Mouse (Mus musculus) CH12.LX (cell line): ENCODE data around the gene Sf3b6. TPM values are rescaled to one million over a fixed set of nuclear protein-coding genes. Genes with fewer than 3 reads are reported as not detected.

Source experiments
- DNase-seq: peaks from one replicate; pipeline ENCODE4 v3.0.0-alpha.2; 2013; ENCODE audit errors: extremely low read depth
- H3K27ac ChIP-seq: 2 replicates; pipeline ENCODE4 v1.5.1; 2012; ENCODE audit warnings: low read depth, mild to moderate bottlenecking, control low read depth, moderate library complexity; ENCODE audit not compliant: insufficient read depth
- H3K27me3 ChIP-seq: replicated peaks from 2 replicates; pipeline ENCODE3; 2012; ENCODE audit warnings: inconsistent platforms
- H3K36me3 ChIP-seq, 2 experiments: replicated peaks in 1 of 2; 2 replicates each; pipeline versions ENCODE3 to v1.6.1; 2012; ENCODE audit warnings: inconsistent platforms in 1 of 2, low read length in 1 of 2, mild to moderate bottlenecking in 1 of 2, mixed read lengths in 1 of 2, moderate library complexity in 1 of 2; ENCODE audit not compliant: control insufficient read depth in 1 of 2, insufficient read depth in 1 of 2
- H3K4me1 ChIP-seq, 2 experiments: 2 replicates each; pipeline ENCODE4 v1.6.1; 2012; ENCODE audit warnings: inconsistent platforms in 1 of 2, moderate library complexity in 1 of 2; ENCODE audit not compliant: insufficient read depth in 2 of 2, control insufficient read depth in 1 of 2
- H3K4me2 ChIP-seq: 2 replicates; pipeline ENCODE4 v1.6.1; 2012; ENCODE audit warnings: low read depth, mild to moderate bottlenecking, control low read depth; ENCODE audit not compliant: poor library complexity, insufficient read depth, severe bottlenecking
- H3K4me3 ChIP-seq, 3 experiments: fragments of 150-350 bp in 1 of 3; sonication (generic) in 1 of 3; replicated peaks in 1 of 3; 2 replicates each; pipeline versions ENCODE3 to v1.5.1; 2011 to 2012; ENCODE audit warnings: low read depth in 2 of 3, low read length in 2 of 3, mild to moderate bottlenecking in 2 of 3, moderate library complexity in 2 of 3, control low read depth in 1 of 3, improper control_type of control experiment in 1 of 3, inconsistent platforms in 1 of 3, mixed read lengths in 1 of 3; ENCODE audit not compliant: poor library complexity in 1 of 3
- H3K79me2 ChIP-seq: replicated peaks from 2 replicates; pipeline ENCODE4 v1.6.1; 2012; ENCODE audit warnings: mild to moderate bottlenecking, moderate library complexity; ENCODE audit not compliant: control insufficient read depth, poor library complexity, insufficient read depth, severe bottlenecking; ENCODE audit errors: extremely low read depth
- H3K9ac ChIP-seq: 2 replicates; pipeline ENCODE4 v1.6.1; 2012; ENCODE audit warnings: low read depth, mild to moderate bottlenecking, control low read depth, moderate library complexity; ENCODE audit not compliant: insufficient read depth
- H3K9me3 ChIP-seq: replicated peaks from 2 replicates; pipeline ENCODE3; 2012; ENCODE audit warnings: low read length, inconsistent platforms, mixed read lengths
- BHLHE40 ChIP-seq: IDR thresholded peaks from 2 replicates; pipeline ENCODE4 v1.6.1; 2011; ENCODE audit warnings: mild to moderate bottlenecking, low read depth, low read length, improper control_type of control experiment
- CHD1 ChIP-seq: IDR thresholded peaks from 2 replicates; pipeline ENCODE4 v1.6.1; 2012; ENCODE audit warnings: low read depth, low read length, improper control_type of control experiment, inconsistent platforms
- CTCF ChIP-seq, 2 experiments: IDR thresholded peaks in 1 of 2; conservative IDR thresholded peaks in 1 of 2; 2 replicates each; pipeline ENCODE4 v1.5.1; 2011 to 2012; ENCODE audit warnings: low read depth in 2 of 2, low read length in 2 of 2, improper control_type of control experiment in 1 of 2, inconsistent platforms in 1 of 2, mild to moderate bottlenecking in 1 of 2, moderate library complexity in 1 of 2
- EP300 ChIP-seq: IDR thresholded peaks from 2 replicates; pipeline ENCODE4 v1.6.1; 2011; ENCODE audit warnings: low read length, improper control_type of control experiment
- HCFC1 ChIP-seq: IDR thresholded peaks from 2 replicates; pipeline ENCODE4 v1.6.1; 2012; ENCODE audit warnings: low read depth, mild to moderate bottlenecking, inconsistent platforms, low read length, improper control_type of control experiment
- IRF4 ChIP-seq: IDR thresholded peaks from 2 replicates; pipeline ENCODE4 v1.6.1; 2014; ENCODE audit warnings: low read depth, mild to moderate bottlenecking, inconsistent platforms, low read length, improper control_type of control experiment
- JUN ChIP-seq: IDR thresholded peaks from 2 replicates; pipeline ENCODE4 v1.6.1; 2011; ENCODE audit warnings: low read depth, mild to moderate bottlenecking, low read length, improper control_type of control experiment, moderate library complexity; ENCODE audit not compliant: insufficient read depth
- JUND ChIP-seq: conservative IDR thresholded peaks from 2 replicates; pipeline ENCODE4 v1.6.1; 2011; ENCODE audit warnings: low read depth, low read length, improper control_type of control experiment
- KAT2A ChIP-seq: IDR thresholded peaks from 2 replicates; pipeline ENCODE4 v1.6.1; 2012; ENCODE audit warnings: low read length, improper control_type of control experiment, inconsistent platforms; ENCODE audit not compliant: insufficient replicate concordance
- MAX ChIP-seq: IDR thresholded peaks from 2 replicates; pipeline ENCODE4 v1.6.1; 2011; ENCODE audit warnings: low read length, improper control_type of control experiment
- MEF2A ChIP-seq: IDR thresholded peaks from 2 replicates; pipeline ENCODE4 v1.6.1; 2014; ENCODE audit warnings: low read depth, mild to moderate bottlenecking, inconsistent platforms, low read length, improper control_type of control experiment, borderline replicate concordance
- MXI1 ChIP-seq: IDR thresholded peaks from 2 replicates; pipeline ENCODE4 v1.6.1; 2011; ENCODE audit warnings: mild to moderate bottlenecking, low read depth, low read length, improper control_type of control experiment
- MYC ChIP-seq: IDR thresholded peaks from 2 replicates; pipeline ENCODE4 v1.6.1; 2011; ENCODE audit warnings: low read depth, mild to moderate bottlenecking, improper control_type of control experiment, low read length
- NELFE ChIP-seq: IDR thresholded peaks from 2 replicates; pipeline ENCODE4 v1.6.1; 2011; ENCODE audit warnings: low read depth, low read length, improper control_type of control experiment
- NRF1 ChIP-seq: IDR thresholded peaks from 2 replicates; pipeline ENCODE4 v1.6.1; 2014; ENCODE audit warnings: low read depth, mild to moderate bottlenecking, inconsistent platforms, low read length, improper control_type of control experiment, moderate library complexity
- POLR2AphosphoS2 ChIP-seq: IDR thresholded peaks from 2 replicates; pipeline ENCODE4 v1.6.1; 2011; ENCODE audit warnings: low read depth, low read length, improper control_type of control experiment
- RAD21 ChIP-seq: IDR thresholded peaks from 2 replicates; pipeline ENCODE4 v1.6.1; 2011; ENCODE audit warnings: low read depth, mild to moderate bottlenecking, low read length, improper control_type of control experiment, moderate library complexity
- SIN3A ChIP-seq: IDR thresholded peaks from 2 replicates; pipeline ENCODE4 v1.6.1; 2012; ENCODE audit warnings: low read length, improper control_type of control experiment, inconsistent platforms
- SMC3 ChIP-seq: IDR thresholded peaks from 2 replicates; pipeline ENCODE4 v1.6.1; 2011; ENCODE audit warnings: low read depth, low read length, improper control_type of control experiment
- TCF12 ChIP-seq: IDR thresholded peaks from 2 replicates; pipeline ENCODE4 v1.6.1; 2014; ENCODE audit warnings: low read depth, mild to moderate bottlenecking, inconsistent platforms, low read length, improper control_type of control experiment
- UBTF ChIP-seq: IDR thresholded peaks from 2 replicates; pipeline ENCODE4 v1.6.1; 2012; ENCODE audit warnings: low read depth, mild to moderate bottlenecking, inconsistent platforms, low read length, improper control_type of control experiment, moderate library complexity
- USF2 ChIP-seq: conservative IDR thresholded peaks from 2 replicates; pipeline ENCODE4 v1.6.1; 2011; ENCODE audit warnings: low read depth, low read length, improper control_type of control experiment
- ZC3H11A ChIP-seq: IDR thresholded peaks from 2 replicates; pipeline ENCODE4 v1.6.1; 2012; ENCODE audit warnings: low read depth, mild to moderate bottlenecking, inconsistent platforms, low read length, improper control_type of control experiment
- ZKSCAN1 ChIP-seq: IDR thresholded peaks from 2 replicates; pipeline ENCODE4 v1.6.1; 2012; ENCODE audit warnings: low read depth, inconsistent platforms, low read length, improper control_type of control experiment, borderline replicate concordance
- ZNF384 ChIP-seq: IDR thresholded peaks from 2 replicates; pipeline ENCODE4 v1.6.1; 2012; ENCODE audit warnings: low read depth, low read length, improper control_type of control experiment, inconsistent platforms
- dilution Hi-C: fragments of 300-500 bp; cut with MboI; formaldehyde crosslinking; loops from 2 replicates; pipeline ENCODE4 v1.14.3; 2020; ENCODE audit warnings: low sequenced_read_pairs; ENCODE audit not compliant: extremely low pct_unique_long_range_greater_than_20kb, extremely low pct_ligation_motif_present
- in situ Hi-C: fragments of 300-500 bp; cut with MboI; formaldehyde crosslinking; loops from 3 replicates; pipeline ENCODE4 v1.14.3; 2019; ENCODE audit warnings: low sequenced_read_pairs, low pct_ligation_motif_present, low pct_unique_long_range_greater_than_20kb, mixed read lengths
- polyA plus RNA-seq: library from polyadenylated mRNA; unstranded; fragments of >175 nt; gene quantifications from 2 replicates; pipeline ENCODE4 v1.2.1, GENCODE M21; 2012; ENCODE audit warnings: low read depth; ENCODE audit not compliant: insufficient read length
- total RNA-seq, 2 experiments: library from RNA; depleted of rRNA; stranded (reverse); fragments of 300-350 nt in 1 of 2; fragments of >200 nt in 1 of 2; gene quantifications; 2 replicates each; pipeline ENCODE4 v1.2.3; 2012 to 2014

The Sf3b6 gene
- total and polyA plus RNA-seq, 3 experiments = 109 to 346 (median 151) TPM

- no peak for DNase-seq
- 0 out of 2 replicates have a peak, but pooled peaks cover 3% of the 10 kb centered on the region for H3K79me2 ChIP-seq
- H3K27me3 ChIP-seq = no peaks in the 10 kb centered on the region
- in situ Hi-C loops (loop anchor here (25.0 kb wide), 1 partner anchor 590 kb away; the partner anchor contains the start of genes Cenpo and Ptrhd1), dilution Hi-C loops (no loop called here)
- no peaks in the 10 kb centered on the region for H3K4me1 ChIP-seq
- no peaks in the 10 kb centered on the region for H3K9me3 ChIP-seq
- TF ChIP-seq CTCF (conservative IDR thresholded peaks at IDR 0.05 in 1 of 2, IDR thresholded peaks at IDR 0.05 in 1 of 2; ENCODE audit: low read depth in 2 of 2, low read length in 2 of 2) (no peak), JUND (no peak), KAT2A (no peak), ZNF384 (no peak), ZKSCAN1 (no peak), MEF2A (no peak), USF2 (no peak), BHLHE40 (no peak), CHD1 (no peak), SIN3A (no peak), POLR2AphosphoS2 (no peak), JUN (no peak), ZC3H11A (no peak), TCF12 (no peak), UBTF (no peak), NRF1 (no peak), SMC3 (no peak)
- H3K4me3 ChIP-seq = no peak overlapping the region
- peaks cover 55 to 88% of the 10 kb centered on the region in 2 experiments for H3K36me3 ChIP-seq
- no peak overlapping the region for H3K27ac ChIP-seq
- no peak overlapping the region for H3K4me2 ChIP-seq
- H3K9ac ChIP-seq = no peak overlapping the region
Observed at GRCm38 (mm10) chr12:4827256-4827655, 9.9 kb downstream of the Sf3b6 start.

- H3K27ac ChIP-seq = no peak overlapping the region
- no peak overlapping the region for H3K9ac ChIP-seq
- TF ChIP-seq MXI1 (no peak), SIN3A (no peak), POLR2AphosphoS2 (no peak), SMC3 (no peak), RAD21 (no peak), ZNF384 (no peak), HCFC1 (no peak), EP300 (no peak), MEF2A (no peak), JUND (no peak), MYC (no peak), ZC3H11A (no peak), CTCF (conservative IDR thresholded peaks at IDR 0.05 in 1 of 2, IDR thresholded peaks at IDR 0.05 in 1 of 2; ENCODE audit: low read depth in 2 of 2, low read length in 2 of 2) (no peak), NELFE (no peak), UBTF (no peak), IRF4 (no peak), MAX (no peak)
- in situ Hi-C loops = loop anchor here (25.0 kb wide), 1 partner anchor 600 kb away; the partner anchor contains the start of genes Cenpo and Ptrhd1
- H3K4me3 ChIP-seq = no peak overlapping the region
- H3K9me3 ChIP-seq = no peaks in the 10 kb centered on the region
- no peak overlapping the region for H3K4me2 ChIP-seq
- peaks cover 15% of the 10 kb centered on the region for H3K27me3 ChIP-seq
- no peaks in the 10 kb centered on the region for H3K4me1 ChIP-seq
- H3K36me3 ChIP-seq = peaks cover 2 to 19% of the 10 kb centered on the region in 2 experiments
- dilution Hi-C loops = no loop called here
- no peak for DNase-seq
- no peaks in the 10 kb centered on the region for H3K79me2 ChIP-seq
Observed at GRCm38 (mm10) chr12:4836959-4837358, 19.6 kb downstream of the Sf3b6 start.
